ENCODE assay signal across 12 mouse cellular contexts in the genomic region with DNA sequence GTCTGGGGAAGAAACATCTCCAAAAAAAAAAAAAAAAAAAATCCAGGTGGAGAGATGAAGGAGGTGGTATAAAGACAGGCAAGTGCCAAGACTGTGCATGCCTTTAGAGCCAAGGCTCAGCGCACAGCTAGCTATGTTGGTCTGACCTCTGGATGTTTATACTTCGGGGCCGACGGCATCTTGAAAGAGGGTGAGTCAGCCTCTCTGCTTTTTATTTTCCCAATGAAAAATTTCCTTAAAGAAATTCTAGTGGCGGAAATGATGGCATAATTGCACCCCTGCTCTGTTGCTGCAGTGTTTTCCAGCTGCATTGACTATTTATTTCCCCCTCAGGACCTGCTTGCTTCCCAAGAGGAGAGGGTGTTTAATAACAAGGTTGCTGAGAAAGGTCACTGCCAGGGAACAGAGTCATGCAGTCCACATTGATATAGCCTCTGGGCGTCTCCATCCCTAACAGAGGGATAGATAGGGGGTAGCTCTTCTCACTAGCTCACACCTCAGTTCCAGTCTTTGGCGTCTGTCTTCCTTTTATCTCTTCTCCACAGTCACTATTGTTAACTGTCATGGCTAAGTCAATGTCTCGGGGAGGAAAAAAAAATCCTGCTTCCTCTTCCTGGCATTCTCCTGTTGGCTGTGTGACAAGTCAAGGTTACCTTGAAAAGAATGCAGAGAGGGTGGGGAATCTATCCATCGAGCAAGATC.
DNase-seq lines count a peak whose midpoint lies in the region; ATAC-seq lines count a peak whose summit lies in the region.
"Had no signal": no experiment of that assay in that cellular context is flagged by ENCODE, and none has a peak within 500 bp of the region (broad histone marks: within the 10 kb centered on the region; RNA-seq: fewer than 3 reads in every experiment).

No protein-coding gene starts in this region.

- no peak overlapping the region for H3K9ac ChIP-seq in liver, embryonic 15.5 days
- H3K9ac ChIP-seq: limb, embryonic 15.5 days; midbrain, embryonic 12.5 days had no signal

- no peak overlapping the region for H3K4me3 ChIP-seq in liver, embryonic 15.5 days (replicated peaks)
- H3K4me3 ChIP-seq: limb, embryonic 15.5 days; midbrain, embryonic 12.5 days had no signal

- WGBS in liver, embryonic 15.5 days (ENCODE audit: insufficient replicate concordance), result 35% methylated on average over 9 of the region's 9 CpGs

- peak; percentile 69 for ATAC-seq in liver, embryonic 15.5 days (ENCODE audit: insufficient read depth)
- ATAC-seq: hindbrain, postnatal 0 days had no signal

- H3K27me3 ChIP-seq in liver, embryonic 15.5 days, result no peaks in the 10 kb centered on the region
- H3K27me3 ChIP-seq: limb, embryonic 15.5 days; midbrain, embryonic 12.5 days had no signal

- peak; percentile 4 for DNase-seq in embryo, embryonic 10 days (ENCODE audit: low spot score)
- DNase-seq in embryo, embryonic 9.5 days (ENCODE audit: extremely low spot score), result no peak
- DNase-seq in ES-CJ7 (ENCODE audit: low read depth, low spot score), result peak; percentile 2
- peak; percentile 27 to 43 for DNase-seq in adrenal gland, postnatal 36 days
- no peak for DNase-seq in layer of hippocampus, postnatal 36 days
- no peak for DNase-seq in frontal cortex, postnatal 14 days (ENCODE audit: low spot score in 2 of 2)
- DNase-seq in cerebellum, adult 8-10 months, result no peak
- DNase-seq: cerebellum, postnatal 36 days had no signal

- no peaks in the 10 kb centered on the region for H3K9me3 ChIP-seq in liver, embryonic 15.5 days (replicated peaks)
- H3K9me3 ChIP-seq: limb, embryonic 15.5 days; midbrain, embryonic 12.5 days had no signal

- peaks cover 28% of the 10 kb centered on the region for H3K4me1 ChIP-seq in liver, embryonic 15.5 days (replicated peaks)
- H3K4me1 ChIP-seq: midbrain, embryonic 12.5 days had no signal

- H3K27ac ChIP-seq in liver, embryonic 15.5 days (replicated peaks), result no peak overlapping the region
- H3K27ac ChIP-seq: hindbrain, postnatal 0 days; limb, embryonic 15.5 days; midbrain, embryonic 12.5 days had no signal

- no peaks in the 10 kb centered on the region for H3K36me3 ChIP-seq in liver, embryonic 15.5 days (replicated peaks)
- H3K36me3 ChIP-seq: limb, embryonic 15.5 days; midbrain, embryonic 12.5 days had no signal

- no peak overlapping the region for H3K4me2 ChIP-seq in liver, embryonic 15.5 days
- H3K4me2 ChIP-seq: limb, embryonic 15.5 days; midbrain, embryonic 12.5 days had no signal

Comparison
In these comparisons a context has a peak if more than half of its experiments do, and no peak if none do; other contexts are left out.
1. DNase-seq: peak in embryo, embryonic 10 days (single experiment), ES-CJ7 (single experiment) and adrenal gland, postnatal 36 days (2 of 2); none in embryo, embryonic 9.5 days (single experiment), layer of hippocampus, postnatal 36 days (0 of 2), frontal cortex, postnatal 14 days (0 of 2) and cerebellum, adult 8-10 months (single experiment).